Mouse (Mus musculus) lung, adult 2 months (tissue): ENCODE measurements around the gene Katna1. TPM values are rescaled to one million over a fixed set of nuclear protein-coding genes. Genes with fewer than 3 reads are reported as not detected.

Experiments
- DNase-seq: peaks from one replicate; pipeline ENCODE4 v3.0.0; 2022
- H3K4me1 ChIP-seq: fragments of 200-500 bp; 2 replicates; pipeline ENCODE4 v1.6.1; 2011; ENCODE audit warnings: low read length; ENCODE audit not compliant: control insufficient read depth, insufficient read depth
- H3K4me3 ChIP-seq: fragments of 200-500 bp; replicated peaks from 2 replicates; pipeline ENCODE3; 2011; ENCODE audit warnings: low read depth, mild to moderate bottlenecking, control low read depth, low read length; ENCODE audit errors: extremely low read depth
- CTCF ChIP-seq: fragments of 200-500 bp; IDR thresholded peaks from 2 replicates; pipeline ENCODE4 v1.5.1; 2011; ENCODE audit warnings: mild to moderate bottlenecking, low read length, control low read depth; ENCODE audit not compliant: insufficient read depth
- POLR2A ChIP-seq: fragments of 200-500 bp; IDR thresholded peaks from 2 replicates; pipeline ENCODE4 v1.6.1; 2011; ENCODE audit warnings: low read depth, mild to moderate bottlenecking, control low read depth, low read length, borderline replicate concordance; ENCODE audit errors: extremely low read depth
- WGBS: fragments of 180-500 bp; shearing (Covaris S2); methylation state at CpG from one replicate; pipeline ENCODE4 v1.1.7; 2018; 5-methylcytosine and 5-hydroxymethylcytosine counted together
- polyA plus RNA-seq: library from polyadenylated mRNA; depleted of rRNA; stranded (reverse); fragments of >200 nt; gene quantifications from 2 replicates; pipeline ENCODE4 v1.2.3, GENCODE M21; 2012

Gene Katna1
- polyA plus RNA-seq, 1 experiment = 4.6 TPM

- no peaks in the 10 kb centered on the region for H3K4me1 ChIP-seq
- WGBS = 89% methylated on average over 1 of the region's 1 CpGs
- TF ChIP-seq CTCF = no peak
- TF ChIP-seq POLR2A = no peak
Measured at GRCm38 (mm10) chr10:7772769-7773168, 47.0 kb downstream of the Katna1 start.

GRCm38 (mm10) chr10:7775421-7775820, 49.6 kb downstream of the Katna1 start:
- Histone ChIP-seq H3K4me3 (no peak overlapping the region), H3K4me1 (no peaks in the 10 kb centered on the region)
- TF ChIP-seq POLR2A = no peak
- TF ChIP-seq CTCF = no peak
- 88% methylated on average over 8 of the region's 8 CpGs for WGBS
- DNase-seq = no peak

More at GRCm38 (mm10) chr10:7772769-7773168, 47.0 kb downstream of the Katna1 start:
- H3K4me3 ChIP-seq = no peak overlapping the region
- no peak for DNase-seq

GRCm38 (mm10) chr10:7778361-7778760, 52.6 kb downstream of the Katna1 start:
- Histone ChIP-seq H3K4me3 (no peak overlapping the region), H3K4me1 (peaks cover 3% of the 10 kb centered on the region)
- no peak for TF ChIP-seq CTCF
- no peak for TF ChIP-seq POLR2A
- DNase-seq = no peak
- WGBS = 84% methylated on average over 3 of the region's 3 CpGs

DNA sequence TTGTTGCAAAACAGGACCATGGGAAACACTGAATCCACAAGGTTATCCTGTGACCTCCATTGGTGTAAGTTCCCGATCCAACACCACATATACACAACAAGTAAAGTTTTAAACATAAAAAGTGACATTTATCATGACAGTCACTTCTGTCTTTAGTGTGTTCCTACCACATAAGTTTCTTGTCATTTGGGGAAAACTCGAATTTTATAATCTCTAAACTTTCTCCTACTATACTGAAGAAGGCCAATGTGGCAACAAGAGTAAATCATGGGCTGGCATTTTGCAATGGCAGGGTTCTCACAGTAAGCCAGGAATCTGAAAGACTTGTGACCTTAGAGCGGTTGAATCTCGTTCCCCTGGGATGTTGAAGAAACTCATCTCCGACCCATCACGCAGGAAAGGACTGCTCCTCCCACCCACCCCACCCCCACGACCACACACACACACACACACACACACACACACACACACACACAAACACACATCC, 54.0 kb downstream of the Katna1 start:
- Histone ChIP-seq H3K4me3 (peak overlapping the region; percentile 85), H3K4me1 (peaks cover 3% of the 10 kb centered on the region)
- no peak for DNase-seq
- TF ChIP-seq CTCF = no peak
- TF ChIP-seq POLR2A = no peak
- 19% methylated on average over 7 of the region's 7 CpGs for WGBS

GRCm38 (mm10) chr10:7780238-7781176, 54.7 kb downstream of the Katna1 start:
- TF ChIP-seq POLR2A = peak; percentile 60; the same call in 1 of the 2 replicates
- TF ChIP-seq CTCF = no peak
- Histone ChIP-seq H3K4me3 (peak overlapping the region; percentile 85), H3K4me1 (peaks cover 3% of the 10 kb centered on the region)
- under 1% methylated on average over 68 of the region's 77 CpGs for WGBS
- DNase-seq = peak; percentile 85

DNA sequence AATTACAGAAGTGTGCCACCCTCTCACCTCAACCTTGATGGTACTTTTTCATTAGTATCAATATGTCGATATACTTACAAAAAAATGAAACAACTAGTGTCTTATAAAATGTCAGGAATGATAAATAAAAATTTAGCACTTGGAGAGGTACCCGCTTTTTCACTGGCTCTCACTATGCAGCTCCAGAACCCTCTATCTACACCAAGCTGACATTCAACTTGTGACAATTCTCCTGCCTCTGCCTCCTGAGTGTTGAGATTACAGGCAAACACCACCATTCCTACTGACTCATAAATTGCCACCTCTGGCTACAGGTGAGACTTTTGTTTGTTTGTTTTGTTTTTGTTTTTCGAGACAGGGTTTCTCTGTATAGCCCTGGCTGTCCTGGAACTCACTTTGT, 55.4 kb downstream of the Katna1 start:
- TF ChIP-seq CTCF = no peak
- no peak for TF ChIP-seq POLR2A
- Histone ChIP-seq H3K4me3 (peak overlapping the region; percentile 75), H3K4me1 (peaks cover 3% of the 10 kb centered on the region)
- 50% methylated on average over 3 of the region's 3 CpGs for WGBS
- DNase-seq = no peak

- Histone ChIP-seq H3K4me1 (no peaks in the 10 kb centered on the region), H3K4me3 (no peak overlapping the region)
- WGBS = 39% methylated on average over 2 of the region's 2 CpGs
- TF ChIP-seq CTCF (no peak), POLR2A (no peak)
- DNase-seq = no peak
Measured at GRCm38 (mm10) chr10:7787319-7787718, 61.5 kb downstream of the Katna1 start.

DNA sequence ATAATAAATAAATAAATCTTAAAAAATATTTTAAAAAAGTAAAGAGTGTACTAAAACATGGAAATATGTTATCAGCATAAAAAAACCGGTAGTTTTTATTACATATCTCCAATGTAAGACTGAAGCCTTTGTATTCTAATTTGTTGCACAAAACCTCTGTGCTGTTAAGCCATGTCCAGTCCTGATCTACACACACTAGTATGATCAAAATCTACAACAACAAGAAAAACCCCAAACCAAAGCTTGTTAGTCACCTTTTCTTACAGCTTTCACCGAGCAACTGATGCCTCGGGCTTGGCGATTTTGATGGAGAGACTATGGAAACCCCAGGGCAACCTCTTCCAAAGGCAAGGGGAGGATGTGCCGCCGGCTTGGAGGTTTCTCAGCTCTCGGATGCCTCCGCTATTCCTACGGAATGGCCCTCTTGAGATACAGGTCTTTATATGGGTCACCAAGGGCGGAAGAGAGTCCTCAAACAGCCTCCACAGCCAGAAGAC, 66.5 kb downstream of the Katna1 start:
- no peak for DNase-seq
- peak overlapping the region; percentile 91 for H3K4me3 ChIP-seq
- no peak for TF ChIP-seq CTCF
- TF ChIP-seq POLR2A = no peak
- peaks cover 8% of the 10 kb centered on the region for H3K4me1 ChIP-seq
- under 1% methylated on average over 10 of the region's 10 CpGs for WGBS

DNA sequence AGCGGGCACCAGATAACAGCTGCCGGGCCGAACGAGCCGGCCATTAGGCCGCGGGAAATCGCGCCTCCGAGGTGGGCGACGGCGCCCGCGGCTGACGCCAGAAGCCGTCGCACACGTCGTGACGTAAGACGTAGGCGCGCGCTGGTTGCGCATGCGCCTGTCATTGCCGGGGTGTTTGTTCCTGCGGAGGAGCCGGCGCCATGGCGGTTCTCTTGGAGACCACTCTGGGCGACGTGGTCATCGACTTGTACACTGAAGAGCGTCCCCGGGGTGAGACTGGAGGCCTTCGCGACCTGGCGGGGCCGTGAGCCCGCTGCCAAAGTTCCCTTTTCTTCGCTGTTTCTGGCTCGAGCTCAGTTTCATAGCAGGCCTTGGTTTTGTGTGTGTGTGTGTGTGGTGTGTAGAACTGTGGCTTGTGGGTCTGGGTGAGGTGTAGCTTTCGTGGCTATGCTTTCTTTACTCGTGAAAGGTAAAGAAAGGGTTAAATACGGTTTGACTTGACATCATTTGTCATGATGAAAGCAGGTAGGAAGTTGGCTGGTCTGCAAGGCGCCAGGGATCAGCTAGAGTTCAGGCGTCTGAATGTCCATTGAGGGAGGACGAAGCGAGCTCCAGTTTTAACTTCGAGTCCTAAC, 67.1 kb downstream of the Katna1 start, which contains the start of the genes Ginm1 and Ppil4:
TSS of gene Ginm1 (minus strand) at position 74 of the 635 bp plus-strand sequence.
TSS of gene Ppil4 (plus strand) at position 141 of the 635 bp plus-strand sequence.
- peak; percentile 89 for DNase-seq
- under 1% methylated on average over 52 of the region's 52 CpGs for WGBS
- Histone ChIP-seq H3K4me1 (peaks cover 8% of the 10 kb centered on the region), H3K4me3 (peak within 1 kb of the TSS; percentile 91)
- TF ChIP-seq CTCF (no peak), POLR2A (peak; percentile 93)

GRCm38 (mm10) chr10:7801258-7801657, 75.5 kb downstream of the Katna1 start:
- TF ChIP-seq POLR2A (no peak), CTCF (no peak)
- H3K4me3 ChIP-seq = no peak overlapping the region
- DNase-seq = no peak
- H3K4me1 ChIP-seq = no peaks in the 10 kb centered on the region
- WGBS = 89% methylated on average over 3 of the region's 3 CpGs
